ENCODE assay signal across 17 mouse cellular contexts in genomic region chr6:120830866-120831608, GRCm38 (mm10). TPM values are rescaled to one million over a fixed set of nuclear protein-coding genes. Genes with fewer than 3 reads are reported as not detected.
DNase-seq lines count a peak whose midpoint lies in the region; ATAC-seq and TF ChIP-seq lines count a peak whose summit lies in the region.
"Had no signal": no experiment of that assay in that cellular context is flagged by ENCODE, and none has a peak within 500 bp of the region (broad histone marks: within the 10 kb centered on the region; RNA-seq: fewer than 3 reads in every experiment).

No protein-coding gene starts in this region.

- H3K36me3 ChIP-seq in heart, embryonic 10.5 days: no peaks in the 10 kb centered on the region
- H3K36me3 ChIP-seq in MEL (ENCODE audit: control insufficient read depth in 1 of 2, insufficient read depth in 2 of 2, low read length in 2 of 2): peaks cover 0 to 37% of the 10 kb centered on the region in 2 experiments; a peak in 2 of 4 replicates
- no peaks in the 10 kb centered on the region for H3K36me3 ChIP-seq in liver, embryonic 15.5 days (replicated peaks)
- H3K36me3 ChIP-seq: heart, embryonic 15.5 days; hindbrain, embryonic 15.5 days; limb, embryonic 10.5 days; midbrain, embryonic 10.5 days had no signal

- TF ChIP-seq POLR2A in MEL (IDR thresholded peaks at IDR 0.05; ENCODE audit: control insufficient read depth in 1 of 2, insufficient read depth in 1 of 2, low read depth in 1 of 2, low read length in 2 of 2, poor library complexity in 1 of 2): no peak; a peak in 1 of 4 replicates

- H3K4me3 ChIP-seq in heart, embryonic 10.5 days: no peak overlapping the region
- peak overlapping the region; percentile 3 to 11; a peak in 3 of 4 replicates for H3K4me3 ChIP-seq in MEL (ENCODE audit: control insufficient read depth in 1 of 2, insufficient read depth in 1 of 2, low read depth in 2 of 2, low read length in 2 of 2)
- H3K4me3 ChIP-seq in liver, embryonic 15.5 days (replicated peaks): peak overlapping the region; percentile 19
- H3K4me3 ChIP-seq: heart, embryonic 15.5 days; hindbrain, embryonic 15.5 days; limb, embryonic 10.5 days; midbrain, embryonic 10.5 days had no signal

- 51% methylated on average over 4 of the region's 4 CpGs for WGBS in heart, embryonic 10.5 days
- WGBS in liver, embryonic 15.5 days (ENCODE audit: insufficient replicate concordance): 8% methylated on average over 4 of the region's 4 CpGs

- TF ChIP-seq CTCF in MEL (IDR thresholded peaks at IDR 0.05 in 2 of 3, conservative IDR thresholded peaks at IDR 0.05 in 1 of 3; ENCODE audit: control insufficient read depth in 1 of 3, insufficient read depth in 1 of 3, low read depth in 2 of 3, low read length in 3 of 3, poor library complexity in 1 of 3, severe bottlenecking in 1 of 3): no peak

- intact Hi-C loops in heart, postnatal 36 days (cut with DNase I): no loop called here
- intact Hi-C loops in left cerebral cortex, postnatal 25 days (cut with DNase I): loop anchor here (10.0 kb wide), 1 partner anchor 296 kb away; the partner anchor contains the start of gene Hdhd5

- peaks cover 8% of the 10 kb centered on the region; the same call in 1 of the 2 replicates for H3K4me1 ChIP-seq in heart, embryonic 10.5 days
- peaks cover 28 to 34% of the 10 kb centered on the region in 2 experiments for H3K4me1 ChIP-seq in MEL (ENCODE audit: control insufficient read depth in 1 of 2, insufficient read depth in 2 of 2, low read length in 2 of 2)
- H3K4me1 ChIP-seq in liver, embryonic 15.5 days (replicated peaks): peaks cover 73% of the 10 kb centered on the region
- H3K4me1 ChIP-seq: heart, embryonic 15.5 days; hindbrain, embryonic 15.5 days had no signal

- peak overlapping the region; percentile 60 for H3K9ac ChIP-seq in MEL (ENCODE audit: control insufficient read depth, low read depth, low read length, poor library complexity, severe bottlenecking)
- H3K9ac ChIP-seq in liver, embryonic 15.5 days: peak overlapping the region; percentile 57
- H3K9ac ChIP-seq: heart, embryonic 15.5 days; hindbrain, embryonic 15.5 days had no signal

- no peaks in the 10 kb centered on the region for H3K27me3 ChIP-seq in heart, embryonic 10.5 days (ENCODE audit: insufficient read depth, poor library complexity, severe bottlenecking)
- H3K27me3 ChIP-seq in MEL (ENCODE audit: control insufficient read depth in 1 of 2, insufficient read depth in 2 of 2, low read length in 2 of 2): no peaks in the 10 kb centered on the region
- H3K27me3 ChIP-seq in liver, embryonic 15.5 days: no peaks in the 10 kb centered on the region
- H3K27me3 ChIP-seq: heart, embryonic 15.5 days; hindbrain, embryonic 15.5 days had no signal

- H3K27ac ChIP-seq in heart, embryonic 10.5 days: peak overlapping the region; percentile 69
- H3K27ac ChIP-seq in MEL (ENCODE audit: control insufficient read depth, low read depth, low read length): peak overlapping the region; percentile 99
- H3K27ac ChIP-seq in liver, embryonic 15.5 days (replicated peaks): peak overlapping the region; percentile 100
- H3K27ac ChIP-seq: heart, embryonic 15.5 days; hindbrain, embryonic 15.5 days; limb, embryonic 10.5 days; midbrain, embryonic 10.5 days had no signal

- no peaks in the 10 kb centered on the region for H3K9me3 ChIP-seq in heart, embryonic 10.5 days
- no peaks in the 10 kb centered on the region for H3K9me3 ChIP-seq in MEL (replicated peaks; ENCODE audit: insufficient read depth, low read length)
- no peaks in the 10 kb centered on the region for H3K9me3 ChIP-seq in liver, embryonic 15.5 days (replicated peaks)
- H3K9me3 ChIP-seq: heart, embryonic 15.5 days; hindbrain, embryonic 15.5 days; limb, embryonic 10.5 days; midbrain, embryonic 10.5 days had no signal

- peak; percentile 81 to 94 for TF ChIP-seq EP300 in MEL (IDR thresholded peaks at IDR 0.05; ENCODE audit: low read depth in 1 of 2, low read length in 2 of 2)

- peaks cover 2% of the 10 kb centered on the region for H3K79me2 ChIP-seq in MEL (ENCODE audit: control insufficient read depth, insufficient read depth, low read length, poor library complexity)

- peak; percentile 83 for DNase-seq in heart, embryonic 10.5 days (ENCODE audit: low spot score)
- DNase-seq in heart, postnatal 36 days: no peak
- peak; percentile 91 for DNase-seq in MEL (ENCODE audit: low read depth, low spot score)
- no peak for DNase-seq in cerebellum, postnatal 4 days (ENCODE audit: low spot score in 2 of 2)
- no peak for DNase-seq in gastrocnemius, adult 18-20 months (ENCODE audit: low spot score)
- no peak for DNase-seq in left cerebral cortex, postnatal 25 days (ENCODE audit: low spot score in 2 of 2)
- DNase-seq: cerebellum, adult 8-10 months; gastrocnemius, postnatal 36 days; kidney, adult 18-20 months; kidney, postnatal 25 days had no signal

- H3K4me2 ChIP-seq in liver, embryonic 15.5 days: peak overlapping the region; percentile 60
- H3K4me2 ChIP-seq: heart, embryonic 15.5 days; hindbrain, embryonic 15.5 days had no signal

- TF ChIP-seq RAD21 in MEL (IDR thresholded peaks at IDR 0.05; ENCODE audit: low read depth, low read length): no peak

- ATAC-seq in erythroblast, adult 5-6 weeks (replicated peaks; ENCODE audit: low FRiP score, poor library complexity, severe bottlenecking): peak; percentile 59
- ATAC-seq in liver, embryonic 15.5 days (ENCODE audit: insufficient read depth): peak; percentile 58

TF ChIP-seq in MEL, 35 proteins besides CTCF, POLR2A, EP300 and RAD21 (continues in another document):
- TF ChIP-seq JUND (IDR thresholded peaks at IDR 0.05; ENCODE audit: low read depth, low read length) (no peak), SIN3A (IDR thresholded peaks at IDR 0.05; ENCODE audit: low read length) (peak; percentile 89), ZKSCAN1 (IDR thresholded peaks at IDR 0.05; ENCODE audit: low read depth, low read length) (no peak), HCFC1 (IDR thresholded peaks at IDR 0.05; ENCODE audit: low read depth, low read length) (no peak), ZNF384 (IDR thresholded peaks at IDR 0.05; ENCODE audit: low read depth, low read length) (0 out of 2 replicates have a peak, but pooled peaks have one; percentile 8), POLR2AphosphoS5 (IDR thresholded peaks at IDR 0.05; ENCODE audit: borderline replicate concordance, low read depth, low read length) (no peak), KAT2A (conservative IDR thresholded peaks at IDR 0.05; ENCODE audit: low read depth, low read length) (no peak), ELF1 (IDR thresholded peaks at IDR 0.05; ENCODE audit: low read depth, low read length) (0 out of 2 replicates have a peak, but pooled peaks have one; percentile 27), NRF1 (IDR thresholded peaks at IDR 0.05; ENCODE audit: insufficient read depth, low read depth, low read length, poor library complexity, severe bottlenecking) (no peak), MYC (IDR thresholded peaks at IDR 0.05; ENCODE audit: low read depth, low read length) (peak; percentile 78; the same call in 1 of the 2 replicates), MAX (IDR thresholded peaks at IDR 0.05; ENCODE audit: low read length) (peak; percentile 78), TBP (IDR thresholded peaks at IDR 0.05; ENCODE audit: low read depth, low read length) (peak; percentile 88), ETS1 (IDR thresholded peaks at IDR 0.05; ENCODE audit: low read depth, low read length) (peak; percentile 83), RCOR1 (IDR thresholded peaks at IDR 0.05; ENCODE audit: low read depth, low read length) (peak; percentile 65; the same call in 1 of the 2 replicates), ZMIZ1 (IDR thresholded peaks at IDR 0.05; ENCODE audit: low read depth, low read length) (no peak), NELFE (IDR thresholded peaks at IDR 0.05; ENCODE audit: low read depth, low read length) (0 out of 2 replicates have a peak, but pooled peaks have one; percentile 48)

RNA-seq across cellular contexts. Expression of gene Bcl2l13, which starts 5.0 kb away (rescaled TPM):
- polyA plus RNA-seq in heart, embryonic 10.5 days (2016; fragmentation: Nextera tagmentation; extraction: Ambion mirVana): 30.9 and 36.8 TPM in 2 replicates
- 10 to 100 TPM; 81.5 to 88.1 TPM for total RNA-seq in heart, postnatal 36 days (2021)
- 48.0 and 49.9 TPM in 2 replicates for total RNA-seq in MEL (2012; rRNA removed)
- polyA plus RNA-seq in MEL (2012; ENCODE audit: insufficient read depth in 1 of 2, insufficient read length in 2 of 2, low read depth in 1 of 2, low replicate concordance in 2 of 2, missing spikeins in 1 of 2): 10 to 100 TPM in 1 of 2 experiments, not detected in 1; 43.7 TPM
- 20.9 and 27.0 TPM in 2 replicates for total RNA-seq in erythroblast, adult 5-6 weeks (2015; ENCODE audit: low replicate concordance)
- 38.6 and 38.7 TPM in 2 replicates for total RNA-seq in erythroblast, adult 5-6 weeks (2017; ENCODE audit: low replicate concordance)
- polyA plus RNA-seq in liver, embryonic 15.5 days (2015; fragmentation: Nextera tagmentation; extraction: Ambion mirVana): 34.3 and 34.4 TPM in 2 replicates
- total RNA-seq in gastrocnemius, adult 18-20 months (2021): 10 to 100 TPM; 68.0 to 69.4 TPM
- 10 to 100 TPM; 45.9 to 48.5 TPM for total RNA-seq in left cerebral cortex, postnatal 25 days (2021)

RNA-seq across cellular contexts. Expression of gene Atp6v1e1, which starts 8.4 kb away (rescaled TPM):
- polyA plus RNA-seq in heart, embryonic 10.5 days (2016; fragmentation: Nextera tagmentation; extraction: Ambion mirVana): 135 and 144 TPM in 2 replicates
- total RNA-seq in heart, postnatal 36 days (2021): 100 to 1,000 TPM; 159 to 160 TPM
- total RNA-seq in MEL (2012; rRNA removed): 100 and 123 TPM in 2 replicates
- 100 to 1,000 TPM in 1 of 2 experiments, not detected in 1; 129 TPM for polyA plus RNA-seq in MEL (2012; ENCODE audit: insufficient read depth in 1 of 2, insufficient read length in 2 of 2, low read depth in 1 of 2, low replicate concordance in 2 of 2, missing spikeins in 1 of 2)
- total RNA-seq in erythroblast, adult 5-6 weeks (2015; ENCODE audit: low replicate concordance): 131 and 140 TPM in 2 replicates
- 234 and 332 TPM in 2 replicates for total RNA-seq in erythroblast, adult 5-6 weeks (2017; ENCODE audit: low replicate concordance)
- 155 and 157 TPM in 2 replicates for polyA plus RNA-seq in liver, embryonic 15.5 days (2015; fragmentation: Nextera tagmentation; extraction: Ambion mirVana)
- 100 to 1,000 TPM; 129 to 137 TPM for total RNA-seq in gastrocnemius, adult 18-20 months (2021)
- total RNA-seq in left cerebral cortex, postnatal 25 days (2021): 100 to 1,000 TPM; 542 to 588 TPM

RNA-seq across cellular contexts. Expression of gene Slc25a18, which starts 57.7 kb away (rescaled TPM):
- polyA plus RNA-seq in heart, embryonic 10.5 days (2016; fragmentation: Nextera tagmentation; extraction: Ambion mirVana): 0.12 and 0.13 TPM in 2 replicates
- under 1 TPM in 1 of 2 experiments, not detected in 1; 0.25 TPM for total RNA-seq in heart, postnatal 36 days (2021)
- total RNA-seq in MEL (2012; rRNA removed): 0.12 TPM in 1 of 2 replicates, not detected in the other
- polyA plus RNA-seq in MEL (2012; ENCODE audit: insufficient read depth in 1 of 2, insufficient read length in 2 of 2, low read depth in 1 of 2, low replicate concordance in 2 of 2, missing spikeins in 1 of 2): under 1 TPM in 1 of 2 experiments, not detected in 1; 0.57 TPM
- not detected in 2 replicates for total RNA-seq in erythroblast, adult 5-6 weeks (2015; ENCODE audit: low replicate concordance)
- 0.26 TPM in 1 of 2 replicates, not detected in the other for total RNA-seq in erythroblast, adult 5-6 weeks (2017; ENCODE audit: low replicate concordance)
- 0.07 and 0.09 TPM in 2 replicates for polyA plus RNA-seq in liver, embryonic 15.5 days (2015; fragmentation: Nextera tagmentation; extraction: Ambion mirVana)
- total RNA-seq in gastrocnemius, adult 18-20 months (2021): not detected
- total RNA-seq in left cerebral cortex, postnatal 25 days (2021): 10 to 100 TPM; 65.3 to 66.5 TPM
- total RNA-seq: gastrocnemius, postnatal 36 days had no signal
- polyA plus RNA-seq: urinary bladder, adult 2 months had no signal

Comparison
In these comparisons a context has a peak if more than half of its experiments do, and no peak if none do; other contexts are left out.
1. DNase-seq: peak in heart, embryonic 10.5 days (single experiment) and MEL (single experiment); none in heart, postnatal 36 days (0 of 2), cerebellum, postnatal 4 days (0 of 2), gastrocnemius, adult 18-20 months (single experiment) and left cerebral cortex, postnatal 25 days (0 of 2).
2. RNA of gene Slc25a18, which starts 57.7 kb away (total RNA-seq): 65.3 to 66.5 TPM in left cerebral cortex, postnatal 25 days; 0.26 TPM in erythroblast, adult 5-6 weeks, 0.25 TPM in heart, postnatal 36 days, 0.12 TPM in MEL and not detected in gastrocnemius, adult 18-20 months; every median in the first group is over 10 times any median in the second.
3. Peak in every context shown above with its lines, with median percentiles within 50 percentile points of each other: H3K27ac ChIP-seq.